Mouse (Mus musculus) embryonic facial prominence, embryonic 11.5 days (tissue): ENCODE data around the gene Tulp2. TPM values are rescaled to one million over a fixed set of nuclear protein-coding genes. Genes with fewer than 3 reads are reported as not detected.
A peak's percentile ranks its signal among the peaks of the same experiment; 100 is the strongest.

Experiments used
- ATAC-seq: fragments of 200-750 bp; cut with Nextera tagmentation; replicated peaks from 2 replicates; pipeline ENCODE4 v1.8.0; 2017; ENCODE audit warnings: low read depth; ENCODE audit not compliant: insufficient number of reproducible peaks, low FRiP score, low TSS enrichment
- DNase-seq: peaks from one replicate; pipeline ENCODE4 v3.0.0-alpha.2; 2015; ENCODE audit warnings: low spot score
- H3K27ac ChIP-seq: fragments of 300-500 bp; sonication (generic); replicated peaks from 2 replicates; pipeline ENCODE4 v1.5.1; 2014; ENCODE audit warnings: mild to moderate bottlenecking, low read depth, low read length, control low read depth
- H3K27me3 ChIP-seq: fragments of 300-500 bp; sonication (generic); 2 replicates; pipeline ENCODE4 v1.6.1; 2014; ENCODE audit warnings: mild to moderate bottlenecking, low read length, moderate library complexity, mixed read lengths; ENCODE audit not compliant: control insufficient read depth, insufficient read depth
- H3K36me3 ChIP-seq: fragments of 300-500 bp; sonication (generic); replicated peaks from 2 replicates; pipeline ENCODE4 v1.6.1; 2014; ENCODE audit warnings: low read depth, mild to moderate bottlenecking, low read length, moderate library complexity, mixed read lengths; ENCODE audit not compliant: control insufficient read depth, insufficient read depth
- H3K4me1 ChIP-seq: fragments of 300-500 bp; sonication (generic); 2 replicates; pipeline ENCODE4 v1.6.1; 2014; ENCODE audit warnings: low read length, mixed read lengths; ENCODE audit not compliant: control insufficient read depth, insufficient read depth
- H3K4me2 ChIP-seq: fragments of 300-500 bp; sonication (generic); 2 replicates; pipeline ENCODE4 v1.6.1; 2014; ENCODE audit warnings: low read depth, mild to moderate bottlenecking, control low read depth, low read length, moderate library complexity
- H3K4me3 ChIP-seq: fragments of 300-500 bp; sonication (generic); 2 replicates; pipeline ENCODE4 v1.5.1; 2014; ENCODE audit warnings: low read depth, low read length, control low read depth
- H3K9ac ChIP-seq: fragments of 300-500 bp; sonication (generic); replicated peaks from 2 replicates; pipeline ENCODE4 v1.6.1; 2014; ENCODE audit warnings: mild to moderate bottlenecking, control low read depth, low read length
- H3K9me3 ChIP-seq: fragments of 300-500 bp; sonication (generic); replicated peaks from 2 replicates; pipeline ENCODE4 v1.6.1; 2016; ENCODE audit warnings: mild to moderate bottlenecking, low read length, inconsistent platforms, mixed read lengths; ENCODE audit not compliant: control insufficient read depth
- WGBS: fragments of 180-500 bp; shearing (Covaris S2); extraction: QIAGEN DNeasy Blood & Tissue Kit; methylation state at CpG from one replicate; pipeline ENCODE4 v1.1.7; 2014; 5-methylcytosine and 5-hydroxymethylcytosine counted together
- polyA plus RNA-seq: library from polyadenylated mRNA; unstranded; fragments of >200 nt; fragmentation: Nextera tagmentation; extraction: Ambion mirVana; gene quantifications from 2 replicates; pipeline ENCODE4 v1.2.1, GENCODE M21; 2014

Tulp2 gene
- polyA plus RNA-seq, 1 experiment from 2014 or later = 0.95 TPM

DNA sequence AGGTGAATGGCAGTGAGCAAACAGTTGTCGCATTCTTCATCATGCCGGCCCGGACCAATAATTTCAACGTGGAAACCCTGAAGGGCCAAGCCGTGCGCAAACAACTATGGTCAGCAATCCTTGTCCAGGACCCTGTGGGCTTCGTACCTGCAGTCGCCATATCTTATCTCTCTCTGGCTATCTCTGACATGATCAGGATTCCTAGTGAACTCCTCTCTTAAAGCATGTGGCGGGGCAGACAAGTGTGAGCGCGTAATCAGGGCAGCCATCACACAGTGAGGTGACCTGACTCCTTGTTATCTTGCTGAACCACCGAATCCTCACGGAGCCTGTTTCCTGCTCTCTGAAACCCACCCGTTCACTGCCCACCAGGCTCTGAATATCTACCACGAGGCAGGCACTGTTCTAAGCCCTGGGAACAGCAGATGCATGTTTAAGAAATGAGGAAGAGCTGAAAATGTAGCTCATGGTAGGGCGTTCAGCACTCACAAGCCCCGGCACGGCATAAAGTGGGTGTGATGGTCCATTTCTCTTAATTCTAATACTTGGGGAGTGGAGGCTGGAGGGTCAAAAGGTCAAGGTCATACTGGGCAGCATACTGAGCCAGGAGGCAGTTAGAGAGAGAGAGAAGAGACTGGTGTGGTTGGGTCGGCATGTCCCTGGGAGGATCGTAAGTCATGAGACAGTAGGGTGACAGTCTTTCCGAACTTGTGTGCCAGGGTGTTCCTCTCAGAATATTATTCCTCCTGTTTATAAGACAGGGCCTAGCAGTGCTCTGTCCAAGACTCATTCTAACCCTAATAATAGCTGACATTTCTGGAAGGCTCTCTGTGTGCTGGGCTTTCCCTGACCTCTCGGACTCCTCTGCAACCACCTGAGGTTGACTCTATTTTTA, 37.9 kb upstream of the Tulp2 start:
- 86% methylated on average over 22 of the region's 22 CpGs for WGBS
- Histone ChIP-seq H3K9me3 (no peaks in the 10 kb centered on the region), H3K9ac (no peak overlapping the region), H3K36me3 (no peaks in the 10 kb centered on the region; the same call in 1 of the 2 replicates), H3K4me1 (no peaks in the 10 kb centered on the region), H3K27me3 (no peaks in the 10 kb centered on the region), H3K4me3 (no peak overlapping the region), H3K4me2 (no peak overlapping the region), H3K27ac (no peak overlapping the region)
- ATAC-seq = no peak
- no peak for DNase-seq

DNA sequence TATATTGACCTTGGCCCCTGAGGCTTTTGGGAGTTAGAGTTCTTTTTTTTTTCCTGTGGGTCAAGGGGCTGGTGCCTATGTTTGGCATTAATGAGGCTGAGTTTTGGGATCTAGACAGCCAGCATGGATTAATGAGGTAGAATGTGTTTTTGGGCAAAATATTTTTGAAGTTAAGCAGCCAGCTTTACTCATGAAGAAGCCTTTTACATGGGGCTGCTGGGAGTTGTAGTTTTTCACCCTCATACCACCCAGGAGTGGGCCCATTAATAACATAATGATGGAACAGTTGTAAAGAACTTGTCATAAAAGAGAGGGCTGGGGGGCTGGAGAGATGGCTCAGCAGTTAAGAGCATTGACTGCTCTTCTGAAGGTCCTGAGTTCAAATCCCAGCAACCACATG, 35.1 kb upstream of the Tulp2 start:
- no peak overlapping the region for H3K4me2 ChIP-seq
- no peak overlapping the region for H3K4me3 ChIP-seq
- H3K9ac ChIP-seq = no peak overlapping the region
- DNase-seq = no peak
- no peak for ATAC-seq
- H3K36me3 ChIP-seq = no peaks in the 10 kb centered on the region
- no peaks in the 10 kb centered on the region for H3K4me1 ChIP-seq
- H3K9me3 ChIP-seq = no peaks in the 10 kb centered on the region
- H3K27me3 ChIP-seq = no peaks in the 10 kb centered on the region
- no peak overlapping the region for H3K27ac ChIP-seq

DNA sequence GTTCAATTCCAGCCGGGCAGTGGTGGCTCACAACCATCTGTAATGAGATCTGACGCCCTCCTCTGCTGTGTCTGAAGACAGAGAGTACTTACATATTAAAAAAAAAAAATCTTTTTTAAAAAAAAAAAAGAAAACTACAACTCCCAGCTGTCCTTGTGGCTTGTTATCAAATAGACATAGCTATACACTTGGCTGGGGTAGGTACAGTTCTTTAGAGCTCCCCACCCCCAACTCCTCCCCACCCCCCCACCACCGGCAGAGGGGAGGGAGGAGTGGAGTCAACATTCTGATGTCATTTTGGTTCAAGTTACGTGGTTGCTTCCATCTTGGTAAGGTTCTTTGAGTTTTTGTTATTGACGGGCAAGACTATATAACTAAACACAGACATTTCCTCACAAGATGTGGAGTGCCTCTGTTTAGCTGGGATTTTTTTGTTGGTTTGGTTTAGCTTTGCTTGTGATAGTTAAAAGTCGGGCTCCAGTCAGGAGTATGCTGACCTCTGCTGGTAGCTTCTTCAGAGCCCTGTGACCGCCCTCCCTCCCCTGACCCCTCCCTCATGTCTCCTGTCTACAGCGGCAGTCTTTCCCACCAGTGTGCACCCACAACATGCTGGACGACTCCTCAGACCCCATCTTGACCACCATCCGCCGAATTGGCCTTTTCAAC, 34.2 kb upstream of the Tulp2 start:
- Histone ChIP-seq H3K9ac (no peak overlapping the region), H3K27me3 (no peaks in the 10 kb centered on the region), H3K9me3 (no peaks in the 10 kb centered on the region), H3K27ac (no peak overlapping the region), H3K4me2 (no peak overlapping the region), H3K4me3 (no peak overlapping the region), H3K4me1 (no peaks in the 10 kb centered on the region), H3K36me3 (no peaks in the 10 kb centered on the region)
- DNase-seq (peak; percentile 64), ATAC-seq (0 out of 2 replicates have a peak, but pooled peaks have one; percentile 35)
- 29% methylated on average over 11 of the region's 11 CpGs for WGBS

DNA sequence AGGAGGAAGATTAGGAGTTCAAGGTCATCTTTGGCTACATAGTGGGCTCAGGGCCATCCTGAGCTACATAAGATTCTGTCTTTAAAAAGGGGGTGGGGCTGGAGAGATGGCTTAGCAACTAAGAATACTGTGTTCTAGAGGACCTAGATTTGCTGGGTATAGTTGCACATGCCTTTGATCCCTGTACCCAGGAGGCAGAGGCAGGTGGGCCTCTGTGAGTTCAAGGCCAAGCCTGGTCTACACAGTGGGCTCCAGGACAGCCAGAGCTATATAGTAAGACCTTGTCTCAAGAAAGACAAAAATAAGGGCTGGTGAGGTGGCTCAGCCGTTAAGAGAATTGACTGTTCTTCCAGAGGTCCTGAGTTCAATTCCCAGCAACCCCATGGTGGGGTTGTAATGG, 31.7 kb upstream of the Tulp2 start:
- no peak for ATAC-seq

DNA sequence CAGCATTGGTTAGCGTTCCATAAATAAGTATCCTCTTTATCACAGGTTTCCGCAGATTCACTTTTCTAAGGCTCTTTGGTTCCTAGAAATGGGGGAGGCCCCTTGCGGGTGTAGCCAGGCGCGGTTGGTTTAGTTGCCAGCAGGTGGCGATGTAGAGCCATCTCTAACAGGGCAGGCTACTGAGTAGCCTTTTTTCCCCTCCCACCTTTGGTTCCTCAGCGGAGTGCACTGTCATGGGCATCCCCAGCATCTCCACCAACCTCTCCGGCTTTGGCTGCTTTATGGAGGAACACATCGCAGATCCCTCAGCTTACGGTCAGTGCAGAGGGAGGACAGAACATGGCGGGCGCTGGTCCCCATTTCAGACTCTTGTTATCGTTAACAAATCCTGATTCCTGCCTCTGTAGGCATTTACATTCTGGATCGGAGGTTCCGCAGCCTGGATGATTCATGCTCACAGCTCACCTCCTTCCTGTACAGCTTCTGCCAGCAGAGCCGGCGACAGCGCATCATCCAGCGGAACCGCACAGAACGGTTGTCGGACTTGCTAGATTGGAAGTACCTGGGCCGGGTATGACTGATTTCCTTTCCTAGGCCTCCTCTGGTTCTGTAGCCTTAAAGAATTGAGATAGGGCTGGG, 30.2 kb upstream of the Tulp2 start:
- no peaks in the 10 kb centered on the region for H3K9me3 ChIP-seq
- H3K4me1 ChIP-seq = no peaks in the 10 kb centered on the region
- H3K4me2 ChIP-seq = no peak overlapping the region
- H3K36me3 ChIP-seq = peaks cover 4% of the 10 kb centered on the region; the same call in 1 of the 2 replicates
- peak; percentile 68; the same call in 1 of the 2 replicates for ATAC-seq
- H3K27ac ChIP-seq = no peak overlapping the region
- peak; percentile 87 for DNase-seq
- no peak overlapping the region for H3K4me3 ChIP-seq
- H3K9ac ChIP-seq = 0 out of 2 replicates have a peak overlapping the region, but pooled peaks have one; percentile 7
- H3K27me3 ChIP-seq = no peaks in the 10 kb centered on the region
- 56% methylated on average over 23 of the region's 23 CpGs for WGBS

More for the DNA sequence above, 31.7 kb upstream of the Tulp2 start:
- Histone ChIP-seq H3K4me1 (no peaks in the 10 kb centered on the region), H3K27me3 (no peaks in the 10 kb centered on the region), H3K9me3 (no peaks in the 10 kb centered on the region), H3K4me2 (no peak overlapping the region), H3K36me3 (peaks cover 2% of the 10 kb centered on the region; the same call in 1 of the 2 replicates), H3K4me3 (no peak overlapping the region), H3K9ac (no peak overlapping the region), H3K27ac (no peak overlapping the region)
- WGBS = 97% methylated on average over 1 of the region's 1 CpGs
- no peak for DNase-seq

DNA sequence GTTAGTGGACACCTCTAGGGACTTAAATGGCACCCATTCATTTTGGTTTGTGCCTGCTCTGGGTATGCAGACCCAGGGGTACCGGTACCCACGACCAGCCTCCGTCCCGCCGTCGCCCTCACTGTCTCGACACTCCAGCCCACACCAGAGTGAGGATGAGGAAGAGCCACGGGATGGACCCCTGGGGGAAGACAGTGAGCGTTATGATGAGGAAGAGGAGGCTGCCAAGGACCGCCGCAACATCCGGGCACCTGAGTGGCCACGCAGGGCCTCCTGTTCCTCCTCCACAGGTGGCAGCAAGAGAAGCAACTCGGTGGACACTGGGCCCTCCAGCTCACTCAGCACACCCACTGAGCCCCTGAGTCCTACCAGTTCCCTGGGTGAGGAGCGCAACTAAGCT, 26.7 kb upstream of the Tulp2 start:
- Histone ChIP-seq H3K36me3 (peaks cover 7% of the 10 kb centered on the region; the same call in 1 of the 2 replicates), H3K27ac (no peak overlapping the region)

DNA sequence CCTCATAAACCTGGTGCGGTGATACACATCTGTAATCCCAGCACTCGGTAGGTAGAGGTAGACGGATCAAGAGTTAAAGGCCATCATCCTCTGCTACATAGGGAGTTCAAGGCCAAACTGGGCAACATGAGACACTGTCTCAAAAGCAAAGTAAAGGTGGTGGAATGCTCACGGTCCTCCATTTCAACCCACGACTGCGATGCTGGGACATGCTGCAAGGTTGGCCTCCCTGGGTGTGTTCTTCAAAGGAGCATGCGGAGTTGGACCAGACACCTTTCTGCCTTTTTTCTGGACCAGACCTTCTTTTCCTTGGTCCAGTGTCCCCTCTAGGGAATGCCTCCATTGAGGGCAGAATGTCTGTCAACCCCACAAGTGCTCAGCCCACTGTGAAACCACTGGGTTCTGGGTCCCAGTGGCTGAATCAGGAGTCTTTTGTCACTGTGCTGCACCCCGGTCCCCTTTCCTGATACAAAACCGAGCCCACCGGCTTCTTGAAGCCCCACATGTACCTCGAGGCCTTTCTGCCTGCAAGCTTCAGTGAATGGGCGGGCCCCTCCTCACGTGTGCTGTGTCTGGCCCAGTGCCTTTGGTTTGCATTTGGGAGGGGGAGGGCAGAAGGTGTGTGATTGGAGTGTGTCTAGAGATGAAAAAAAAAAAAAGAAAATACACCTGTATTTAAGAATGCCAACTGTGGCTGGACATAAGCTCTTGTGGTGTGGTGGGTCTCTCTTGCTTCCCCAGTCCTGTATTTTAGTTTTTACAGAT, 25.6 kb upstream of the Tulp2 start:
- DNase-seq = no peak
- WGBS = 81% methylated on average over 13 of the region's 13 CpGs

More for the DNA sequence above, 26.7 kb upstream of the Tulp2 start:
- peaks cover 6% of the 10 kb centered on the region for H3K4me1 ChIP-seq
- 86% methylated on average over 15 of the region's 15 CpGs for WGBS
- DNase-seq = no peak
- no peak overlapping the region for H3K4me2 ChIP-seq
- ATAC-seq = no peak
- no peaks in the 10 kb centered on the region for H3K27me3 ChIP-seq
- H3K4me3 ChIP-seq = no peak overlapping the region
- H3K9ac ChIP-seq = no peak overlapping the region
- no peaks in the 10 kb centered on the region for H3K9me3 ChIP-seq

More for the DNA sequence above, 25.6 kb upstream of the Tulp2 start:
- peaks cover 7% of the 10 kb centered on the region; the same call in 1 of the 2 replicates for H3K36me3 ChIP-seq
- H3K4me3 ChIP-seq = no peak overlapping the region
- H3K9ac ChIP-seq = no peak overlapping the region
- H3K27me3 ChIP-seq = no peaks in the 10 kb centered on the region
- no peaks in the 10 kb centered on the region for H3K9me3 ChIP-seq
- H3K4me2 ChIP-seq = no peak overlapping the region
- ATAC-seq = no peak
- H3K4me1 ChIP-seq = peaks cover 6% of the 10 kb centered on the region
- no peak overlapping the region for H3K27ac ChIP-seq
